ENCODE assay signal across 25 mouse cellular contexts in genomic region chr1:154799257-154799656, GRCm38 (mm10).
A peak's percentile ranks its signal among the peaks of the same experiment; 100 is the strongest.
DNase-seq lines count a peak whose midpoint lies in the region; TF ChIP-seq lines count a peak whose summit lies in the region.
"Had no signal": no experiment of that assay in that cellular context is flagged by ENCODE, and none has a peak within 500 bp of the region (broad histone marks: within the 10 kb centered on the region; RNA-seq: fewer than 3 reads in every experiment).

No protein-coding gene starts in this region.

- H3K4me3 ChIP-seq in ES-Bruce4 (ENCODE audit: low read depth, low read length), result peak overlapping the region; percentile 5
- no peak overlapping the region for H3K4me3 ChIP-seq in cerebellum, adult 2 months (replicated peaks; ENCODE audit: insufficient read depth, low read depth, low read length)
- H3K4me3 ChIP-seq: embryonic facial prominence, embryonic 13.5 days; forebrain, embryonic 10.5 days; forebrain, embryonic 15.5 days; hindbrain, embryonic 10.5 days; kidney, embryonic 15.5 days; liver, embryonic 12.5 days; megakaryocyte, embryonic 14.5 days; midbrain, embryonic 12.5 days; myocyte; neural tube, embryonic 12.5 days had no signal

- TF ChIP-seq CTCF in ES-Bruce4 (IDR thresholded peaks at IDR 0.05; ENCODE audit: low read depth, low read length), result no peak
- TF ChIP-seq CTCF in cerebellum, adult 2 months (IDR thresholded peaks at IDR 0.05; ENCODE audit: borderline replicate concordance, insufficient read depth, low read depth, low read length), result no peak

- H3K9ac ChIP-seq in ES-Bruce4 (ENCODE audit: low read depth, poor library complexity, severe bottlenecking), result no peak overlapping the region
- H3K9ac ChIP-seq: embryonic facial prominence, embryonic 13.5 days; forebrain, embryonic 15.5 days; kidney, embryonic 15.5 days; liver, embryonic 12.5 days; liver, postnatal 0 days; midbrain, embryonic 12.5 days; neural tube, embryonic 12.5 days had no signal

- no peak for TF ChIP-seq EP300 in ES-Bruce4 (IDR thresholded peaks at IDR 0.05; ENCODE audit: insufficient read depth, low read depth, low read length)

- no peaks in the 10 kb centered on the region for H3K4me1 ChIP-seq in ES-Bruce4 (ENCODE audit: control insufficient read depth, insufficient read depth, low read length)
- peaks cover 27% of the 10 kb centered on the region for H3K4me1 ChIP-seq in cerebellum, adult 2 months (ENCODE audit: control insufficient read depth, insufficient read depth, low read length)
- H3K4me1 ChIP-seq: embryonic facial prominence, embryonic 13.5 days; forebrain, embryonic 10.5 days; liver, embryonic 12.5 days; midbrain, embryonic 12.5 days; neural tube, embryonic 12.5 days had no signal

- no peaks in the 10 kb centered on the region for H3K36me3 ChIP-seq in ES-Bruce4 (ENCODE audit: control insufficient read depth, insufficient read depth, low read length, poor library complexity, severe bottlenecking)
- H3K36me3 ChIP-seq: embryonic facial prominence, embryonic 13.5 days; forebrain, embryonic 10.5 days; forebrain, embryonic 15.5 days; hindbrain, embryonic 10.5 days; kidney, embryonic 15.5 days; liver, embryonic 12.5 days; midbrain, embryonic 12.5 days; neural tube, embryonic 12.5 days had no signal

- WGBS in cerebellum, adult 2 months, result 32% methylated on average over 31 of the region's 31 CpGs

- H3K27ac ChIP-seq in ES-Bruce4 (ENCODE audit: insufficient read depth, low read length), result no peak overlapping the region
- H3K27ac ChIP-seq in cerebellum, adult 2 months (ENCODE audit: insufficient read depth, low read length), result peak overlapping the region; percentile 20; the same call in 1 of the 2 replicates
- H3K27ac ChIP-seq: embryonic facial prominence, embryonic 13.5 days; forebrain, embryonic 10.5 days; forebrain, embryonic 15.5 days; hindbrain, embryonic 10.5 days; kidney, embryonic 15.5 days; liver, embryonic 12.5 days; midbrain, embryonic 12.5 days; neural tube, embryonic 12.5 days had no signal

- no peak for TF ChIP-seq POLR2A in ES-Bruce4 (IDR thresholded peaks at IDR 0.05; ENCODE audit: insufficient read depth, low read length)
- no peak for TF ChIP-seq POLR2A in cerebellum, adult 2 months (IDR thresholded peaks at IDR 0.05; ENCODE audit: borderline replicate concordance, insufficient read depth, low read length)

- no peaks in the 10 kb centered on the region for H3K27me3 ChIP-seq in ES-Bruce4 (ENCODE audit: control insufficient read depth, insufficient read depth, low read length, poor library complexity, severe bottlenecking)
- H3K27me3 ChIP-seq in cerebellum, adult 2 months (ENCODE audit: control insufficient read depth, insufficient read depth, low read length), result no peaks in the 10 kb centered on the region
- H3K27me3 ChIP-seq: embryonic facial prominence, embryonic 13.5 days; forebrain, embryonic 15.5 days; kidney, embryonic 15.5 days; liver, embryonic 12.5 days; megakaryocyte, embryonic 14.5 days; midbrain, embryonic 12.5 days; neural tube, embryonic 12.5 days had no signal

- no peaks in the 10 kb centered on the region for H3K9me3 ChIP-seq in ES-Bruce4 (replicated peaks; ENCODE audit: control insufficient read depth, insufficient read depth, low read length, poor library complexity, severe bottlenecking)
- H3K9me3 ChIP-seq: embryonic facial prominence, embryonic 13.5 days; forebrain, embryonic 10.5 days; forebrain, embryonic 15.5 days; hindbrain, embryonic 10.5 days; kidney, embryonic 15.5 days; liver, embryonic 12.5 days; midbrain, embryonic 12.5 days; neural tube, embryonic 12.5 days had no signal

- peak; percentile 25 for DNase-seq in cerebellum, adult 11 months
- DNase-seq in cerebellum, postnatal 4 days (ENCODE audit: low spot score in 2 of 2), result no peak
- peak; percentile 52 for DNase-seq in cerebellum, adult 2 months
- peak; percentile 38 to 39 for DNase-seq in cerebellum, postnatal 36 days
- no peak for DNase-seq in lung, postnatal 4 days
- DNase-seq in frontal cortex, postnatal 10 days (ENCODE audit: low spot score in 2 of 2), result no peak
- DNase-seq: adrenal gland, postnatal 10 days; heart, postnatal 14 days; kidney, adult 18-20 months; kidney, postnatal 25 days; liver, postnatal 0 days; lung, postnatal 36 days; spleen, adult 18-20 months; thymus, postnatal 14 days had no signal

Comparison
In these comparisons a context has a peak if more than half of its experiments do, and no peak if none do; other contexts are left out.
1. DNase-seq: peak in cerebellum, adult 11 months (single experiment), cerebellum, adult 2 months (2 of 2) and cerebellum, postnatal 36 days (2 of 2); none in cerebellum, postnatal 4 days (0 of 2), lung, postnatal 4 days (0 of 2) and frontal cortex, postnatal 10 days (0 of 2).